Mouse (Mus musculus) cerebellum, adult 11 months (tissue): ENCODE measurements around the gene Tpcn1.

Experiments
- DNase-seq: peaks from one replicate; pipeline ENCODE4 v3.0.0; 2022

Tpcn1 gene

DNA sequence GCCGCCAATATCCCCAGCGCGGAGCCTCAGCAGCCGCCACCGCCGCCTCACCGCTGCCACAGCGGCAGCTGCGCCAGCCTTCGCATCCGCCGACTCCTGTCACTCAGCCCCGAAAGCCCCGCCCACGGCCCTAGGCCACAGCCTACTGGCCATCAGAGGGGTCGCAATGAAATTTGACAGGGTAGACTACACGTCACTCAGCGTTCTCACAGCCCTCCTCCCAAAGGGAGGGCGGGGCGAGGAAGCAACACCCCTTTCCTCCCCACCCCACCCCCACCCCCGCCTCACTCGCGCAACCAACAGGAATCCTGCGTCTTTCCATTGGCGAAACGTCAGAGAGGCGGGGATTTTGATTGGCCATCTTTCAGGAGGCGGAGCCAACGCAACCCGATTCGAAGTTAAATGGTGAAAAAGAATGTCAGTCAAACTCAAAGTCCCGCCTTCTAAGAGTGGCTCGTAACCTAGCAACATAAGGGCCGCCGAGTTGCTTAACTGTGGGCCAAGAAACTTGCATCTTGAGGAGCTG, at the start of gene Tpcn1, which contains the start of gene Iqcd:
TSS of gene Tpcn1 (minus strand) at position 105 of the 526 bp plus-strand sequence.
TSS of gene Iqcd (plus strand) at position 448 of the 526 bp plus-strand sequence.
- DNase-seq = peak; percentile 98

DNA sequence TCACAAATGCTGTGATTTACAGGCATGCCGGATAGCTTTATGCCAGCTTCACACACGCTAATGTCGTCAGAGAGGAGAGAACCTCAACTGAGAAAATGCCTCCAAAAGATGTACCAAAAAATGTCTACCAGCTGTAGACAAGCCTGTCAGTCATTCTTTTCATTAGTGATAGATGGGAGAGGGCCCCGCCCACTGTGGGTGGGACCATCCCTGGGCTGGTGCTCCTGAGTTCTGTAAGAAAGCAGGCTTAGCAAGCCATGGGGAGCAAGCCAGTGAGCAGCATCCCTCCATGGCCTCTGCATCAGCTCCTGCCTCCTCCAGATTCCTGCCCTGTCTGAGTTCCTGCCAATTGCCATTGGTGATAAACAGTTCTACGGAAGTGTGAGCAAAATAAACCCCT, 47.2 kb upstream of the Tpcn1 start:
- no peak for DNase-seq

DNA sequence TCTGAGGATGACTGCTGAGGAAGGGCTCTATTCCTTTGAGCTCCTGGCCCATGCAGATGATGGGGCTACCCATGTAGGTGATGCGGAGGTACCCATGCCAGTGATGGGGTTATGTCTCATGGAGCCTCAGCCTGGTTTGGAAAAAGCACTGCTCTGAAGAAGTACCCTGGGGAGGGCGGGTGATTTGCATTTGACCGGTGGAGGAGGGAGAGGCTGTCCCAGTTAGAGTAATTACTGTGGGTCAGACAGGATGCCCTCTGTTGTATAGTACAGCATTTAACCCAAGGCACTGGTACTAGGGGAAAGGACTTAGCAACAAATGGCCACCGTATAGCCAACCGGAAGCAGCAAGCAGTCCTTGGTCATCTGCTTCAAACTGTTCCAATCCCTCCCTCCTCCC, 46.4 kb upstream of the Tpcn1 start:
- no peak for DNase-seq

DNA sequence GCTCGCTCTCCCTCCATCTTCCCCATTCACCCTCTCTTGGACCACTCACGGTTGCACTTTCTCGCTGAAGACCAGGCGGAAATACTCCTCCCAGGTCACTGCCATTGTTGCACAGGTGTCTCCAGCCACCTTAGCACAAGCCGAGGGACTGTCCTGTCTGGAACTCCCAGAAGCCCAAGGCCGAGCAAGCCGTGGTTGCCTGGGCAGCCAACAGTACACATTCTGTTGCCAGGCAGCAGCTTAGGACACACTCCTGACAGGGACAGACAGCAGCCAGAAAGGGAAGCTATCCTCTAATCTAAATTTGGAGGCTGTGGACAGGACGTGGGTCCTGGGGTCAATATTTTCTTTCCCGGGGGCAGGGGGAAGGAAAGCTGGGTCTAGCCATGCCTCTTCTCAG, 45.7 kb upstream of the Tpcn1 start, which contains the start of gene Cfap73:
TSS of gene Cfap73 (minus strand) at position 105 of the 400 bp plus-strand sequence.
- no peak for DNase-seq

DNA sequence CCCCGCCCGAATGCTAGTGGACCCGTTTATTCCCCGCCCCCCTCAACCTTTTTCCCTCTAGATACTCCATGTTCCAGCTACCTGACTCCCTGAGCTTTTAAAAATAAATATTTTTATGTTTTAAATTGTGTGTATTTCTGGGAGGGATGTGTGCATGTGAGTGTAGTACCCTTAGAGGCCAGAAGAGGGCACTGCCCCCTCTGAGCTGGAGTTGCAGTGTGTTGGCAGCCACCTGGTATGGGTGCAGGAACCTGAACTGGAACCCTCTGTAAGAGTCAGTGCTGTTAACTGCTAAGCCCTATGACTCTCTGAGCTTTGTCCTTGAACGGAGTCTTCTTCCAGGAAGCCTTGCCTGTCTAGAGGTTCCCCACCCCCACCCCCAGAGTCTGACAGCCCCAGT, 43.4 kb upstream of the Tpcn1 start:
- DNase-seq = no peak

DNA sequence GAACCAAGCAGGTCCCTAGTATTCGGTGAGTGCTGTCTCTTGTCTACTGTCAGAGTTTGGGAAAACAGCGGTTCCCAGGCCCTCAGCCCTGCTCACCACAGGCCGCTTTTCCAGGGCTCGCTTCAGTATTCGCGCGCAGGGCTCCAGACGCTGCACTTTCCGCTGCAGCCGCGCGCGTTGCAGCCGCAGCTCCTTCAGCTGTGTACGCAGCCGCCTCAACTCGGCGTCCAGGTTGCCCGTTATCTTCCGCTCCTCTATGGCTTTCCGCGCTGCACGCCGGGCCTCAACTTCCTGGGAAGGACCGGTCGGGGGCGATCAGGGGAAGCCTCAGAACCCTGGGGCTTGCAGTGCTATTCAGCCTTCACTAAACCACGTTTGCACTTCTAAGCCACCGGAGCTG, 42.7 kb upstream of the Tpcn1 start:
- DNase-seq = no peak

DNA sequence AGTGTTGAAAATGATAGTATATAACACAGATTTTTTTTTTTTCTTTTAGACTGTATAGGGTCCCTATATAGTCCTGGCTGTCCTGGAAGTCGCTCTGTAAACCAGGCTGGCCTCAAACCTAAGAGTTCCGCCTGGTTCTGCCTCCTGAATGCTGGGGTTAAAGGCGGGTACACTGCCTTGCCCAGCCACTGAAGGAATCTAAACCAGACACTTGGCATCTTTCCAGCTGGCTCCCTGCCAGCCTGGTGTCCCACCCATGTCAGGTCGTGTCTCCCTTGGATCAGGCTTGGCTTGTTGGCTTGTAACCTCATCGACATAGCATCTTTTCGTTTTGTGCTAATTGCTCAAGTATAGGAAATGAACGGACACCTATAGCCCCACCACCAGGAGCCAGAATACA, 40.2 kb upstream of the Tpcn1 start:
- DNase-seq = no peak

DNA sequence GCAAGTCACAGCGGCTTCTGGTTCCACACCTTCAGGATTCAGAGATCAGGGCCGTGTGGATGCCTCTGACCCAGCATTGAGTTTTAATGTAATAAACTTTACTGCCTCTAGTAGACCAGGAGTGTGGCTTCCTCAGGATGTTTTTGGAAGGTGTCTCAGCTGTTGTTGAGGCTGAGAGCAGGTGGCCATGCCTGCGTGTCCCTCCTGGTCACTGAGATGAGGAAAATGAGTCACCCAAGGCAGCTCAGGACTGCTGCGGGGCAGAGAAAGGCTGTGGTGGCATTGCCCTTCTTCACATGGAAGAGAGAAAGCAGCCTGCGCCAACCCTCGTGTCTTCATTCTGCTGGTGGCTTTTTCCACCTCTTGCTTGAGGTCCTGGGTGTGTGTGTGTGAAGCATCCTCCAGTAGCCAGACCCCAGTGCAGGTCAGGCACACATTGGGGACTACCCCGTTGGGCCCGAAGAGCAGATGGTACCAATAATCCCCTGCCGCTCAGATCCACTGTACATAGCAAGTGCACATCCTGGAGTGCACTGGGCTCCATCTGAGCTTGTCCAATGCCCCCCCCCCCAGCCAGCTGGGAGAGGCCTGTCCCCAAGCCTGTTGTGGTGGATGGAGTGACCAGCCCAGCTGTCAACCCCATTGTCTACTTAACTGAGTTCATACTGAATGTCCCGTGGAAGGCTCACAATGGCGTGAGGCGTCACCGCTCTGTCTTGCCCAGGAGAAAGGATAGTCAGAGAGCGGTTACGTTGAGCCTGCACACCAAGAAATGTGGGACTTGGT, 39.2 kb upstream of the Tpcn1 start:
- DNase-seq = no peak

DNA sequence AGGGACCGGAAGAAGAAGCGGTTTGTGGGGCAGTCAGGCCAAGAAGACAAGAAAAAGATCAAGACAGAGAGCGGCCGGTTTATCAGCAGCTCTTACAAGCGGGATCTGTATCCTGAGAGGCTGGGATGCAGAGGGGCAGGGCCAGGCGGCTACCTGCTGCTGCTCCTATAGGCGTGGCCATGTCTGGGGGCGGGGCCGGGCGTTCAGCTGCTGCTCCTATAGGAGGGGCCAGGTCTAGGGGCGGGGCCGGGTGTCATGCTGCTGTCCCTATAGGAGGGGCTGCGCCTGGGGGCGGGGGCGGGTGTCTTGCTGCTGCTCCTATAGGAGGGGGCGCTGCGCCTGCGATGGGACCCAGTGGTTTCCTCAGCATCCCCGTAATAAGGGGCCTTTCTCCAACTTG, 37.9 kb upstream of the Tpcn1 start:
- no peak for DNase-seq

DNA sequence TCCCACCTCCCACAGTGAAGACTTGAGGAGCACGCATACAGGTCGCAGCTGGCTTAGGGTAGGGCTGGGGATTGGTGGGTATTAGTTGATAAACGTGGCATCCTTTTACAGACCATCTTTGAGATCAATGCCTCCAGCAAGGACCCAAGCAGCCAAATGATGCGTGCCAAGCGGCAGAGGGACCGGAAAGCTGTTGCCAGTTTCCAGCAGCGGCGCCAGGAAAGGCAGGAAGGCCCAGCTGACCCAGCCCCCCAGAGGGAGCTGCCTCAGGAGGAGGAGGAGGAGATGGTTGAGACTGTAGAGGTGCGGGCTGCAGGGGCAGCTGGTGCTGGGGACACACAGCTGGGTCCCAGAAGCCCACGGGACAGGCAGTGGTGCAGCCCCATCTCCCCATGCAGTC, 36.0 kb upstream of the Tpcn1 start:
- no peak for DNase-seq

DNA sequence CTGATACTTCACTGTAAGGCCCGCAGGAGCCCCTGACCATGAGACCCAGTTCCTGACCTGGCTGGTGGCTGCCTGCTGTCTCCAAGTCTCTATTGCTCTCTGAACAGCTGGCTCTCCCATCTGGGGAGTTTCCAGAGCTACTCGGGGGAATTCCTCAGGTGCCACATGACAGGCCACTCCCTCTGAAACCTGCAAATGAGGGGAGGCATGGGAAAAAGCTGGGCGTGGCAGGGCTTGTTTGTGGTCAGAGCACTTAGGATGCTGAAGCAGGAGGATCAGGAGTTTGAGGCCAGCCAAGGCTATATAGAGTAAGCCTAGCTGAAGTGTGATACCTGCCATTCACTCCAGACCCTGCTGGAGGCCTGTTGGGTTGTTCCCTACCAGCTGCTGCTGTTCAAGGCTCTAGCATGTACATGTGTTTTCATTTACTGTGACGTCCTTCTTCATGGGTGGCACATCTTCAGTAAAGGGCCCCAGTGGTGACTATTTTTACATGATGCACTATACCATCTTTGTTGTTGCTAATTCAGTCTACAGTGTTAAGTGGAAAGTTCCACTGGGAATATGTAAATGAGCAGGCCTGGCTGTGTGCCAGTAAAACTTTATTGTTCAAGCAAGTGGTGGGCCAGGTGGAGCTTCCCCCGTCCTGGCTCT, 33.9 kb upstream of the Tpcn1 start:
- no peak for DNase-seq

DNA sequence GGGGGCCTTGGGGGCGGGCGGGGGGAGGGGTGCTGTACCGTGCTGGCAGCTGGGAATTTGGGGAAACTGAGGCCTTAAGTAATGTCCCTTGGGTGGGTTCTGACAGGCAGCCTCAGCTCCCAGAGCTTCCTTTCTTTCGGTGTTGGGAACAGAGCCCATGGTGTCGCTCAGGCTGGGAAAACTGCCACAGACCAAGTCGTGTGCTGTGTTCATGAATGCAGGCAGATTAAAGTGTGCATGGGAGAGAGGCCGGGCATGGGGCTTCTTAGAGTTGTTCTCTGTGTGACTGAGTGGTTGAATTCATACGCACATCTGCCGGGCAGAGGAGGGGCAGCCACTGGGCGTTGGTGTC, 33.3 kb upstream of the Tpcn1 start:
- no peak for DNase-seq

DNA sequence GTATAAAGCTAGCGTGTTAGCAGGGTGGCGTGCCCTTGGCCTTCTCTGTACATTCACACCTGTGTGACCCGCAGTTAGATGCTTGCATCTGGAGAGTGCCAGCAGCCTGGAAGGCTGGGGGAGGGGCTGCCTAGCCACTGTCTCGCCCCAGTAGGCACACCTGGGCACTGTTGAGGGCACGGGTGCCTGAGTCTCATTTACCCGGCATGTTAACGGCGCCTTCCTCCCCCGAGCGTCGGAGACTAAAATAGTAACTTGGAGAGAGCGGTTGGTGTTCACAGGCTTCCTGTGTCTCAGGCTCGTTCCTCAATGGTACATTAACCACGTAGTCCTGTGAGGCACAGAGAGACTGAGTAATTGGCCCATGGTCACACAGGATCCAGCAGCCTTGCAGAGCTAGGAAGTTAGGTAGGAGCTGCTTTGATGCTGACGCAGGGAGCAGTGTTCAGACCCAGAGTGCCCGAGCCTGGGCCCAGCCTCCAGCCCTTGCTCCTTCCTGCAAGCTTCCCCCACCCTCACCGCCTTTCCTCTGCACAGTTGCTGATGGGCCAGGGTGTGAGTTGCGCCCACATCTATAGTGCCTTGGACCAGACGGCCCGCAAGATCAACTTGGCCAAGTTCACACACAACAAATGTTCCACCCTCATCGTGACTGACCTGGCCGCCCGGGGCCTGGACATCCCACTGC, 32.7 kb upstream of the Tpcn1 start:
- no peak for DNase-seq

DNA sequence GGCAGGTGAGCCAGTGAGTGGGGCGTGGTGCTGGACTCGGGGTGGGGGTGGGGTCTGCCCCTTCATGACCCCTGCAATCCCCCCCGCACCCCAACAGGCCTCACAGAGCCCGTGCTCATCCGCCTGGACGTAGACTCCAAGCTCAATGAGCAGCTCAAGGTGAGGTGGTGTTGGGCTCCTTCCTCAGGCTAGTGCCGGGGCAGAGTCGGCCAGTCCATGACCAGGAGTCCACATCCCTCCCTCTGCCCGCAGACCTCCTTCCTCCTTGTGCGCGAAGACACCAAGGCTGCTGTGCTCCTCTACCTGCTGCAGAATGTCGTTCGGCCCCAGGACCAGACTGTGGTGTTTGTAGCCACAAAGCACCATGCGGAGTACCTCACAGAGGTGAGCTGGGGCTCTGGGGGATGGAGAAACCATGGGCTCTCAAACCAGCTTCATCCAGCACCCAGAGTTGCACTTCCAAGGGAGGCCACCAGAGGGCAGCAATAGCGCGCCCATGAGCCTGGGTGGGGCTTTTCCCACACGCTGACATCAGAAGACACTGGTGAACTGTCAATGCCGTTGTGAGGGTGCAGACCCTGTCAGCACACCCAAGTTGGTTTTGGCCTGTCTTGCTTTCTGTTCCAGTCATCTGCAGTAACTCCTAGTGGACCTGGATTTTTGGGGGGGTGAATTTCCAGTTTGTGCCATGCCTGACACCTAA, 32.1 kb upstream of the Tpcn1 start:
- peak; percentile 69 for DNase-seq

DNA sequence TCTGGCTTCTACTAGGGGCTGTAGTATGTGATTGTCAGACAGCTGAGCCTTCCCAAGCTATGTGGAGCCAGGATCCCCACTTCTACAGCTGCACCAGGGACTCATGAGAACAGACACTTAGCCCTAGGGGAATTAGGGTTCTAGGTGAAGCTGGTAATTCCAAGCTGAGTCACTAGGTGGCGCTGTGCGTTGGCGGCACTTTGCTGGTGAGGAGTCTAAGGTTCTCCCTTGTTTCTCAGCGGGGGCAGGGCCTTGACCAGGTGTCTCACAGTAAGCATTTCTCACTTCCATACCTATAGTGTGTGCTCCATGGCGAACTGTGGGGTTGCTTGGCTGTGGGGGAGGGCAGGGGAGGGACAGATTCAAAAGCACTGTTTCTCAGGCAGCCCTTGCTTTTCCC, 30.7 kb upstream of the Tpcn1 start:
- DNase-seq = no peak

DNA sequence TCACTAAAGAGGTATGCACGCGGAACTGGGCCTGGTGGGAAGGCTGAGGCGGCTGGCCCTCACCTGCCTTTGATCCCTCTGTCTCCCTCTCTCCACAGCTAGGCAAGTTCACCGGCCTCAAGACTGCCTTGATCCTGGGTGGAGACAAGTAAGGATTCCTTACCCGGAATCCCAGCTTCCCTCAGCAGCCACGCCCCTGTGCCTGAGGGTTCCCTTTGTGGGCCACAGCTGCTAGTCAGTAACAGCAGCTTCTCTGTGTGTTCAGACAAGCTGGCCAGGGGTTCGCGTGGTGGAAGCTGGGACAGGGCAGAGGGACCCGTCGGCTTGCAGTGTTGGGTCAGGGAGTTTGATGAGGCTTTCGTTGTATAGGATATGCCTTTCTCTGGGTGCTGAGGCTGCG, 30.3 kb upstream of the Tpcn1 start:
- no peak for DNase-seq

DNA sequence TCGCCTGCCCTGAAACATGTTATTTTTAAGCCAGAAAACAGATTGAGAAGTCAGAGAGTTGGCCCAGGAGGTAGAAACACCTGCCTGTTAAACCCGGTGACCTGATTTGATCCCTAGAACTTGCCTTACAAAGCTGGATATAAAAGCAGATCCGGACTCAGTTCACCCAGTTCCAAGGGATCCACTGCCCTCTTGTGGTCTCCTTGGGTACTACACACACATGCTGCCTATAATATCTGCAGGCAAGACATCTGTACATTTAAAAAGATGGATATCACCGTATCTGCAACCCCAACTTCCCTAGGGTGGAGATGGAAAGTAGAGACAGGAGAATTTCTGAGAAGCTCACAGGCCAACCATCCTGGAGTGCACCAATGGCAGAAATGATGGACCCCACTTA, 27.4 kb upstream of the Tpcn1 start:
- DNase-seq = no peak

DNA sequence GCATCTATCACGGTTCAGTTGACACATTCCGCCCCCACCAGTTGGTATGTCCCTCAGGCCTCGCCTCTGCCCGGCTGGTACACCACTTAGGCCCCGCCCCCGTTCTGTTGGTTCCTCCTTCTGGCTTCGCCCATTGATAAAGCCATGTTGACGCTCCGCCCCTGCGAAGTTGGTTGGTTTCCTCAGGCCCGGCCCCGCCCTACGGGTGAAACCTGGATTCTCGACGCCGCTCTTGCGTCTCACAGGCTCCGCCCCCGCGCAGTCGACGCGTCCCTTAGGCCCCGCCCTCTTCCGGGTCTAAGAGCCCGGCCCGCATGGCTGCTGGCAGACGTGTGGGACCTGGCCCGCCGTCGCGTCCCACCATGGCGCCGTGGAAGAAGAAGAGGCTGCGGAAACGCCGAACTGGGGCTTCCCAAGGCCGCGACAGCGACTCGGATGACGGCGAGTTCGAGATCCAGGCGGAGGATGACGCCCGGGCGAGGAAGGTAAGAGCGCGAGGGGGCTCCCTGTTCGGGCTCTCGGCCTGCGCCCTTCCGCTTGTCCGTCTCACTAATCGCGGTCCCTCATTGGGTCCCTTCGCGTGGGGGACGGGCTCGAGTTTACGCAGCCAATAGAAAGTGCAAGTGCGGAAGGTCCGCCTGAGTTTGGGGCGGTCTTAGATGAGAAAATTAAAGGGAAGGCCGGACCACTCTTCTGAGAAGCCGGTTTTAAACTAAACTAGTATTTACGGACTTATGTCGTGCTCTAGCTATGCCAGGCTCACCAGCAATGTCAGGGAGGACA, 24.5 kb upstream of the Tpcn1 start:
- DNase-seq = peak; percentile 100

DNA sequence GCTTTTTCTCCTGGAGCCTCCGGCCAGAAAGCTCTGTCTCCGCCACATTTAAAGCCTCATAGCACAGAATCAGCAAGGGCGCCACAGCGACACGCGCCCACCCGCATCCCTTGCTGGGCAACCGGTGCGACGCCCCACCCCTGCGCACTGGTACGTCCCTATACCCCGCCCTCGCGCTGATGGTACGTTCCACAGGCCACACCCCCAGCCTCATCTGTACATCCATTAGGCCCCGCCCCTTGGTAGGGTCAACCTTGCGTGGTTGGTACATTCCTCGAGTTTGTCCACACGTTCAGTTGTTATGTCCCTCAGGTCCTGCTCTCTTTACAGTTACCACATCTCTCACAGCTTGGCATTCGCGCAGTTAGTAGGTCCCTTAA, 24.0 kb upstream of the Tpcn1 start, which contains the start of the genes Rita1 and Ddx54:
TSS of gene Rita1 (minus strand) at position 148 of the 380 bp plus-strand sequence.
TSS of gene Ddx54 (plus strand) at position 298 of the 380 bp plus-strand sequence.
- peak; percentile 99 for DNase-seq

DNA sequence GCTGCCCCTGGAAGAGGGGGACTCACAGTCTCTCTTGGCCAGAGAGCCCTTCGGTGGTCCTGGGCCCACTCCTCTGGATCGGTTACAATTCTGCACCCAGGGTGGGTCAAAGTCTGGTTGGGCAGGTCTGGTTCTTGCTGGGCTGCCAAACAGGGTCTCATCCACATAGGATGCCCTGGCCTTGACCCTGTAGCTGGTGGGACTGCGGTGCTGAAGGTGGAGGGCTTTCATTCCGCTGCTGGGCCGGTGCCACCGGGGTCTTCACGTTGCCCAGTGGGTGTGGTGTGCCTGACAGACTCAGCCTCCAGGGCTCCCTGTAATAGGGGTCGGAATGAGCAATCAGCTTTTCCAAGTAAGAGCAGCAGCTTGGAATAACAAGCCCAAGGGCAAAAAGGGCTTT, 22.9 kb upstream of the Tpcn1 start:
- no peak for DNase-seq

DNA sequence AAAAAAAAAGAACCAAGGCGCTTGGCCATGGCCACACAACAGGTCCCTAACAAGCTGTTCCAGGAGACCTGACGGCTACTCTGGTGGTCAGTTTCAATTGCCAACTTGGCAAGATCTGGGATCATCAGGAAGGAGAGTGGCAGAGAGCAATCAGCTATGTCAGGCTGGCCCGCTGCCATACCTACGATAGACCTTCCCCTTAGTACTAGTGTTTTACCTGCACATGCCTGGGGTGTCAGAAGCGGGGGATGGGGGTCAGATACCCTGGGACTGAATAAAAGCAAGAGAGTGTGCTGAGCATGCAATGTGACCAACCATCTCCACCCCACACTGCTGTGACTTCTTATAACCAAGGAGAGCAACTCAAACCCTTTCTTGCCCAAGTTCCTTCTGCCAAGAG, 22.4 kb upstream of the Tpcn1 start:
- DNase-seq = no peak

DNA sequence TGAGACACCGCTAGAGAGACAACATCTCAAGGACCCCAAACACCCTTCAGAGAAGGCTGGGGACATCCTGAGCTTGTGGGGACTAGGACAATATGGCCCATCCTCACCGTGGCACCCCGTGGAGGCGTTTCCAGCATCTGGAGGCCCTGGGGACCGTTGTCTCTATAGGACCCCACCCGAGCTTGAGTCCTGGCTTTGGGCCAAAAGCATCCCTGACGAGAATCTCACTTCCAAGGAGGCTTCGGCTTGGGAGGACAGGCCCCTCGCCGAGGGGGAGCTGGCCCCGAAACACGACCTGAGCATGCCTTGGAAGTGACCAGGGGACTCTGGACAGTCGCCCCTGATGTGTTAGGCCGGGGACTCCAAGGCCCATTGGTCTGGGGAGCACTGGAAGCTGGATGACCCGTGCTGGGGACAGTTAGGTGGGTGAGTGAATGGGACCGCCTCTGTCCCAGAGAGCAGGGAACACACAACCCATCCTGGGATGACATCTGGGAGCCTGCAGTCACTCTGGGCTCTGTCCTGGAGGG, 20.8 kb upstream of the Tpcn1 start:
- DNase-seq = no peak
